Comparison of ENCODE assay signal across 10 mouse cellular contexts in the genomic region with DNA sequence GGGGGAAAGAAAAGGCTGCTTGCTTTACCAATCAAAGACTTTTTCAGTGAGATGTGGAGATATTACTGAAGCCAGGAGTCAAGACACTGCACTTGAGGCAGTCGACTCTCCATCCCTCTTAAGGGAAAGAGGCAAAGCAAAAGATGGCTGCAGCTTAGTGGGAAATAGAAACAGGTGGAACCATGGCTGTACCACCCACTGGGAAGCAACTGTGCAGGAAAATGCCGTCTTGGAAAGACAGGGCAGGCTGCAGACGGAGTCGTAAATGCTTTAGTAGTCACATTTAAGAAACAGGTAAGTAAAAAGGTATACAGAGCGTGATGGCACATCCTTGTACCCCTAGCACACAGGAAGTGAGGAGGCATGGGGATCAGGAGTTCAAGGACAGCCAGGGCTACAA. TPM values are rescaled to one million over a fixed set of nuclear protein-coding genes. Genes with fewer than 3 reads are reported as not detected.
DNase-seq lines count a peak whose midpoint lies in the region; ATAC-seq and TF ChIP-seq lines count a peak whose summit lies in the region.
"Had no signal": no experiment of that assay in that cellular context is flagged by ENCODE, and none has a peak within 500 bp of the region (broad histone marks: within the 10 kb centered on the region; RNA-seq: fewer than 3 reads in every experiment).

No protein-coding gene starts in this region.

- DNase-seq in lung, embryonic 14.5 days, result no peak
- no peak for DNase-seq in lung, adult 18-20 months
- peak; percentile 51 for DNase-seq in cerebellum, adult 9-10 months
- DNase-seq in embryonic facial prominence, embryonic 10.5 days (ENCODE audit: low spot score), result no peak
- no peak for DNase-seq in limb, embryonic 14.5 days (ENCODE audit: low spot score)
- no peak for DNase-seq in gastrocnemius, postnatal 14 days
- DNase-seq in thymus, postnatal 14 days, result no peak
- DNase-seq: adrenal gland, postnatal 25 days; lung, postnatal 14 days had no signal

- no peak for ATAC-seq in lung, embryonic 14.5 days (ENCODE audit: insufficient read depth)
- ATAC-seq in limb, embryonic 14.5 days (ENCODE audit: low FRiP score, low read depth), result no peak

- H3K4me2 ChIP-seq in lung, embryonic 14.5 days, result no peak overlapping the region
- H3K4me2 ChIP-seq in limb, embryonic 14.5 days (replicated peaks; ENCODE audit: low read depth, low read length, severe bottlenecking), result no peak overlapping the region
- H3K4me2 ChIP-seq: midbrain, embryonic 15.5 days had no signal

- intact Hi-C loops in gastrocnemius, postnatal 14 days (cut with DNase I; ENCODE audit: low total_unique reads), result no loop called here

- H3K36me3 ChIP-seq in lung, embryonic 14.5 days (ENCODE audit: insufficient read depth), result no peaks in the 10 kb centered on the region
- no peaks in the 10 kb centered on the region for H3K36me3 ChIP-seq in embryonic facial prominence, embryonic 10.5 days (replicated peaks)
- no peaks in the 10 kb centered on the region for H3K36me3 ChIP-seq in limb, embryonic 14.5 days (ENCODE audit: control insufficient read depth, insufficient read depth, low read length)
- H3K36me3 ChIP-seq: midbrain, embryonic 15.5 days had no signal

- H3K4me1 ChIP-seq in lung, embryonic 14.5 days (ENCODE audit: insufficient read depth), result peaks cover 46% of the 10 kb centered on the region
- H3K4me1 ChIP-seq in embryonic facial prominence, embryonic 10.5 days, result peaks cover 56% of the 10 kb centered on the region
- H3K4me1 ChIP-seq in limb, embryonic 14.5 days (ENCODE audit: control insufficient read depth, insufficient read depth, low read length), result peaks cover 52% of the 10 kb centered on the region

- no peaks in the 10 kb centered on the region for H3K9me3 ChIP-seq in lung, embryonic 14.5 days (ENCODE audit: low read depth, low read length)
- no peaks in the 10 kb centered on the region for H3K9me3 ChIP-seq in embryonic facial prominence, embryonic 10.5 days
- H3K9me3 ChIP-seq in limb, embryonic 14.5 days (ENCODE audit: control insufficient read depth, low read length), result no peaks in the 10 kb centered on the region
- H3K9me3 ChIP-seq: midbrain, embryonic 15.5 days had no signal

- TF ChIP-seq POLR2A in limb, embryonic 14.5 days (IDR thresholded peaks at IDR 0.05; ENCODE audit: borderline replicate concordance, extremely low read depth, insufficient read depth, insufficient read length), result no peak

- H3K27ac ChIP-seq in lung, embryonic 14.5 days (ENCODE audit: low read depth), result peak overlapping the region; percentile 75
- H3K27ac ChIP-seq in embryonic facial prominence, embryonic 10.5 days (replicated peaks), result 0 out of 2 replicates have a peak overlapping the region, but pooled peaks have one; percentile 26
- 0 out of 2 replicates have a peak overlapping the region, but pooled peaks have one; percentile 15 for H3K27ac ChIP-seq in limb, embryonic 14.5 days (replicated peaks; ENCODE audit: low read depth, low read length)

- H3K4me3 ChIP-seq in lung, embryonic 14.5 days (ENCODE audit: low read depth, low read length), result no peak overlapping the region
- H3K4me3 ChIP-seq in embryonic facial prominence, embryonic 10.5 days, result no peak overlapping the region
- H3K4me3 ChIP-seq in limb, embryonic 14.5 days (replicated peaks; ENCODE audit: low read length), result no peak overlapping the region
- H3K4me3 ChIP-seq: midbrain, embryonic 15.5 days had no signal

- H3K27me3 ChIP-seq in lung, embryonic 14.5 days (ENCODE audit: insufficient read depth, low read length), result no peaks in the 10 kb centered on the region
- peaks cover 18% of the 10 kb centered on the region for H3K27me3 ChIP-seq in embryonic facial prominence, embryonic 10.5 days (replicated peaks; ENCODE audit: low read depth, poor library complexity, severe bottlenecking)
- H3K27me3 ChIP-seq in limb, embryonic 14.5 days (ENCODE audit: control insufficient read depth, insufficient read depth, low read length), result no peaks in the 10 kb centered on the region
- H3K27me3 ChIP-seq: midbrain, embryonic 15.5 days had no signal

- 79% methylated on average over 5 of the region's 5 CpGs for WGBS in lung, embryonic 14.5 days
- WGBS in embryonic facial prominence, embryonic 10.5 days, result 79% methylated on average over 5 of the region's 5 CpGs
- WGBS in limb, embryonic 14.5 days, result 48% methylated on average over 5 of the region's 5 CpGs

- H3K9ac ChIP-seq in lung, embryonic 14.5 days, result no peak overlapping the region
- H3K9ac ChIP-seq in limb, embryonic 14.5 days (ENCODE audit: low read depth, low read length, severe bottlenecking), result no peak overlapping the region
- H3K9ac ChIP-seq: midbrain, embryonic 15.5 days had no signal

- TF ChIP-seq CTCF in lung, embryonic 14.5 days (IDR thresholded peaks at IDR 0.05; ENCODE audit: low read depth), result no peak

RNA-seq across cellular contexts. Expression of a gene that starts 29.4 kb away (rescaled TPM):
- polyA plus RNA-seq in lung, embryonic 14.5 days (2014; fragmentation: Nextera tagmentation; extraction: Ambion mirVana), result 81.0 and 93.6 TPM in 2 replicates
- polyA plus RNA-seq in embryonic facial prominence, embryonic 10.5 days (2016; fragmentation: Nextera tagmentation; extraction: Ambion mirVana), result 44.6 and 55.2 TPM in 2 replicates
- 76.0 and 110 TPM in 2 replicates for polyA plus RNA-seq in limb, embryonic 14.5 days (2012; rRNA removed)
- polyA plus RNA-seq in limb, embryonic 14.5 days (2014; fragmentation: Nextera tagmentation; extraction: Ambion mirVana), result 111 and 123 TPM in 2 replicates
- 10 to 100 TPM; 22.8 to 38.3 TPM for total RNA-seq in gastrocnemius, postnatal 14 days (2021)

Comparison
In these comparisons a context has a peak if more than half of its experiments do, and no peak if none do; other contexts are left out.
1. H3K27ac ChIP-seq: peak in every context shown above with its lines; median percentile 75 in lung, embryonic 14.5 days; 26 in embryonic facial prominence, embryonic 10.5 days; 15 in limb, embryonic 14.5 days.